Mouse (Mus musculus) intestine, embryonic 15.5 days (tissue): Measurements from ENCODE around the gene Jade2. TPM values are rescaled to one million over a fixed set of nuclear protein-coding genes. Genes with fewer than 3 reads are reported as not detected.

Experiments
- ATAC-seq: fragments of 200-750 bp; cut with Nextera tagmentation; 2 replicates; pipeline ENCODE4 v1.8.0; 2017; ENCODE audit warnings: moderate TSS enrichment, moderate library complexity
- H3K27ac ChIP-seq: fragments of 300-500 bp; sonication (generic); 2 replicates; pipeline ENCODE4 v1.5.1; 2015; ENCODE audit warnings: mild to moderate bottlenecking, inconsistent platforms
- H3K27me3 ChIP-seq: fragments of 300-500 bp; sonication (generic); replicated peaks from 2 replicates; pipeline ENCODE4 v1.6.1; 2015; ENCODE audit warnings: inconsistent platforms
- H3K36me3 ChIP-seq: fragments of 300-500 bp; sonication (generic); 2 replicates; pipeline ENCODE4 v1.6.1; 2015; ENCODE audit warnings: inconsistent platforms
- H3K4me1 ChIP-seq: fragments of 300-500 bp; sonication (generic); replicated peaks from 2 replicates; pipeline ENCODE4 v1.6.1; 2015; ENCODE audit warnings: inconsistent platforms
- H3K4me2 ChIP-seq: fragments of 300-500 bp; sonication (generic); replicated peaks from 2 replicates; pipeline ENCODE4 v1.6.1; 2015; ENCODE audit warnings: mild to moderate bottlenecking, inconsistent platforms
- H3K4me3 ChIP-seq: fragments of 300-500 bp; sonication (generic); replicated peaks from 2 replicates; pipeline ENCODE4 v1.5.1; 2015; ENCODE audit warnings: inconsistent platforms
- H3K9ac ChIP-seq: fragments of 300-500 bp; sonication (generic); 2 replicates; pipeline ENCODE4 v1.6.1; 2015; ENCODE audit warnings: inconsistent platforms
- H3K9me3 ChIP-seq: fragments of 300-500 bp; sonication (generic); 2 replicates; pipeline ENCODE4 v1.6.1; 2016; ENCODE audit warnings: inconsistent platforms
- WGBS: fragments of 180-500 bp; shearing (Covaris S2); methylation state at CpG from one replicate; pipeline ENCODE4 v1.1.7; 2015; 5-methylcytosine and 5-hydroxymethylcytosine counted together
- polyA plus RNA-seq: library from polyadenylated mRNA; unstranded; fragments of >200 nt; fragmentation: Nextera tagmentation; extraction: Ambion mirVana; gene quantifications from 2 replicates; pipeline ENCODE4 v1.2.1, GENCODE M21; 2015

Gene Jade2
- 1.3 and 1.4 TPM in 2 replicates for polyA plus RNA-seq

GRCm38 (mm10) chr11:51857081-51857671 is at the start of gene Jade2:
Gene Jade2 (minus strand): TSS chr11:51857653.
- H3K9me3 ChIP-seq: no peaks in the 10 kb centered on the region
- peak within 1 kb of the TSS; percentile 61 for H3K4me3 ChIP-seq
- peak within 1 kb of the TSS; percentile 87 for H3K4me2 ChIP-seq
- under 1% methylated on average over 46 of the region's 47 CpGs for WGBS
- peaks cover 21% of the 10 kb centered on the region for H3K4me1 ChIP-seq
- H3K27ac ChIP-seq: peak within 1 kb of the TSS; percentile 89
- peak; percentile 19; the same call in 1 of the 2 replicates for ATAC-seq
- H3K36me3 ChIP-seq: no peaks in the 10 kb centered on the region
- no peaks in the 10 kb centered on the region for H3K27me3 ChIP-seq
- peak within 1 kb of the TSS; percentile 72 for H3K9ac ChIP-seq

GRCm38 (mm10) chr11:51904224-51904623 is 46.8 kb upstream of the Jade2 start:
- Histone ChIP-seq H3K4me1 (no peaks in the 10 kb centered on the region), H3K27me3 (no peaks in the 10 kb centered on the region), H3K36me3 (no peaks in the 10 kb centered on the region), H3K27ac (no peak overlapping the region), H3K4me2 (no peak overlapping the region), H3K9me3 (no peaks in the 10 kb centered on the region), H3K4me3 (no peak overlapping the region), H3K9ac (no peak overlapping the region)
- no peak for ATAC-seq
- WGBS: 89% methylated on average over 3 of the region's 3 CpGs

- no peak overlapping the region for H3K9ac ChIP-seq
- H3K9me3 ChIP-seq: no peaks in the 10 kb centered on the region
- H3K36me3 ChIP-seq: no peaks in the 10 kb centered on the region
- H3K4me1 ChIP-seq: no peaks in the 10 kb centered on the region
- 89% methylated on average over 10 of the region's 10 CpGs for WGBS
- H3K4me3 ChIP-seq: no peak overlapping the region
- no peak overlapping the region for H3K27ac ChIP-seq
- no peak overlapping the region for H3K4me2 ChIP-seq
- ATAC-seq: no peak
- peaks cover 4% of the 10 kb centered on the region; the same call in 1 of the 2 replicates for H3K27me3 ChIP-seq
Observed at GRCm38 (mm10) chr11:51899691-51900090, 42.2 kb upstream of the Jade2 start.

- Histone ChIP-seq H3K4me2 (no peak overlapping the region), H3K27ac (no peak overlapping the region), H3K27me3 (peaks cover 4% of the 10 kb centered on the region; the same call in 1 of the 2 replicates), H3K9ac (no peak overlapping the region), H3K4me3 (no peak overlapping the region), H3K36me3 (no peaks in the 10 kb centered on the region), H3K9me3 (no peaks in the 10 kb centered on the region), H3K4me1 (no peaks in the 10 kb centered on the region)
- WGBS: 52% methylated on average over 21 of the region's 21 CpGs
- ATAC-seq: no peak
Observed at GRCm38 (mm10) chr11:51898326-51899080, 41.0 kb upstream of the Jade2 start.

GRCm38 (mm10) chr11:51897311-51897710 is 39.9 kb upstream of the Jade2 start:
- Histone ChIP-seq H3K4me3 (no peak overlapping the region), H3K36me3 (no peaks in the 10 kb centered on the region), H3K27ac (no peak overlapping the region), H3K9me3 (no peaks in the 10 kb centered on the region), H3K9ac (no peak overlapping the region), H3K27me3 (peaks cover 4% of the 10 kb centered on the region; the same call in 1 of the 2 replicates), H3K4me1 (no peaks in the 10 kb centered on the region), H3K4me2 (no peak overlapping the region)
- 85% methylated on average over 11 of the region's 11 CpGs for WGBS
- no peak for ATAC-seq

- Histone ChIP-seq H3K36me3 (no peaks in the 10 kb centered on the region), H3K27me3 (peaks cover 4% of the 10 kb centered on the region; the same call in 1 of the 2 replicates), H3K9me3 (no peaks in the 10 kb centered on the region), H3K4me3 (no peak overlapping the region), H3K27ac (no peak overlapping the region), H3K4me1 (no peaks in the 10 kb centered on the region), H3K4me2 (no peak overlapping the region), H3K9ac (no peak overlapping the region)
- 29% methylated on average over 4 of the region's 4 CpGs for WGBS
- no peak for ATAC-seq
Observed at GRCm38 (mm10) chr11:51896012-51896411, 38.6 kb upstream of the Jade2 start.

GRCm38 (mm10) chr11:51885681-51886080 is 28.2 kb upstream of the Jade2 start:
- H3K9ac ChIP-seq: no peak overlapping the region
- H3K27ac ChIP-seq: no peak overlapping the region
- no peaks in the 10 kb centered on the region for H3K27me3 ChIP-seq
- H3K4me2 ChIP-seq: no peak overlapping the region
- H3K36me3 ChIP-seq: no peaks in the 10 kb centered on the region
- H3K4me3 ChIP-seq: no peak overlapping the region
- no peak for ATAC-seq
- peaks cover 8% of the 10 kb centered on the region; the same call in 1 of the 2 replicates for H3K4me1 ChIP-seq
- H3K9me3 ChIP-seq: no peaks in the 10 kb centered on the region
- WGBS: 84% methylated on average over 6 of the region's 6 CpGs

- Histone ChIP-seq H3K27ac (0 out of 2 replicates have a peak overlapping the region, but pooled peaks have one; percentile 13), H3K4me1 (peaks cover 8% of the 10 kb centered on the region; the same call in 1 of the 2 replicates), H3K27me3 (no peaks in the 10 kb centered on the region), H3K4me2 (no peak overlapping the region), H3K9me3 (no peaks in the 10 kb centered on the region), H3K4me3 (no peak overlapping the region), H3K36me3 (no peaks in the 10 kb centered on the region), H3K9ac (no peak overlapping the region)
- WGBS: 21% methylated on average over 1 of the region's 1 CpGs
- ATAC-seq: peak; percentile 50; the same call in 1 of the 2 replicates
Observed at GRCm38 (mm10) chr11:51884092-51884491, 26.6 kb upstream of the Jade2 start.

- Histone ChIP-seq H3K4me2 (no peak overlapping the region), H3K27ac (peak overlapping the region; percentile 13; the same call in 1 of the 2 replicates)
- 12% methylated on average over 5 of the region's 5 CpGs for WGBS
Observed at GRCm38 (mm10) chr11:51883670-51884069, 26.2 kb upstream of the Jade2 start.

GRCm38 (mm10) chr11:51881776-51882175 is 24.3 kb upstream of the Jade2 start:
- Histone ChIP-seq H3K4me3 (no peak overlapping the region), H3K4me1 (peaks cover 17% of the 10 kb centered on the region), H3K9me3 (no peaks in the 10 kb centered on the region), H3K4me2 (no peak overlapping the region), H3K27ac (no peak overlapping the region), H3K9ac (no peak overlapping the region), H3K27me3 (no peaks in the 10 kb centered on the region), H3K36me3 (no peaks in the 10 kb centered on the region)
- ATAC-seq: no peak
- WGBS: 79% methylated on average over 7 of the region's 7 CpGs

More at GRCm38 (mm10) chr11:51883670-51884069, 26.2 kb upstream of the Jade2 start:
- Histone ChIP-seq H3K4me3 (no peak overlapping the region), H3K9me3 (no peaks in the 10 kb centered on the region), H3K9ac (no peak overlapping the region), H3K36me3 (no peaks in the 10 kb centered on the region), H3K27me3 (no peaks in the 10 kb centered on the region), H3K4me1 (peaks cover 8% of the 10 kb centered on the region; the same call in 1 of the 2 replicates)
- ATAC-seq: peak; percentile 90

- Histone ChIP-seq H3K27me3 (no peaks in the 10 kb centered on the region), H3K4me2 (no peak overlapping the region), H3K4me3 (no peak overlapping the region), H3K4me1 (peaks cover 23% of the 10 kb centered on the region), H3K9me3 (no peaks in the 10 kb centered on the region), H3K27ac (no peak overlapping the region), H3K36me3 (no peaks in the 10 kb centered on the region), H3K9ac (no peak overlapping the region)
- no peak for ATAC-seq
- WGBS: 87% methylated on average over 15 of the region's 15 CpGs
Observed at GRCm38 (mm10) chr11:51881041-51881730, 23.7 kb upstream of the Jade2 start.

- H3K27me3 ChIP-seq: no peaks in the 10 kb centered on the region
- H3K36me3 ChIP-seq: no peaks in the 10 kb centered on the region
- peaks cover 14% of the 10 kb centered on the region for H3K4me1 ChIP-seq
- ATAC-seq: peak; percentile 86
- WGBS: 67% methylated on average over 4 of the region's 4 CpGs
- peak overlapping the region; percentile 70 for H3K27ac ChIP-seq
- no peak overlapping the region for H3K9ac ChIP-seq
- peak overlapping the region; percentile 25; the same call in 1 of the 2 replicates for H3K4me2 ChIP-seq
- no peak overlapping the region for H3K4me3 ChIP-seq
- no peaks in the 10 kb centered on the region for H3K9me3 ChIP-seq
Observed at GRCm38 (mm10) chr11:51876943-51877344, 19.5 kb upstream of the Jade2 start.
